Mouse (Mus musculus) midbrain, embryonic 15.5 days (tissue): Measurements from ENCODE around the gene Gadd45b. TPM values are rescaled to one million over a fixed set of nuclear protein-coding genes. Genes with fewer than 3 reads are reported as not detected.

Source experiments
- ATAC-seq: fragments of 200-750 bp; cut with Nextera tagmentation; replicated peaks from 2 replicates; pipeline ENCODE4 v1.8.0; 2017; ENCODE audit warnings: moderate TSS enrichment
- H3K27ac ChIP-seq: fragments of 300-500 bp; sonication (generic); 2 replicates; pipeline ENCODE4 v1.5.1; 2015; ENCODE audit warnings: mild to moderate bottlenecking, inconsistent platforms
- H3K27me3 ChIP-seq: fragments of 300-500 bp; sonication (generic); replicated peaks from 2 replicates; pipeline ENCODE4 v1.6.1; 2015; ENCODE audit warnings: inconsistent platforms
- H3K36me3 ChIP-seq: fragments of 300-500 bp; sonication (generic); replicated peaks from 2 replicates; pipeline ENCODE4 v1.6.1; 2015; ENCODE audit warnings: inconsistent platforms
- H3K4me1 ChIP-seq: fragments of 300-500 bp; sonication (generic); 2 replicates; pipeline ENCODE4 v1.6.1; 2015; ENCODE audit warnings: inconsistent platforms
- H3K4me2 ChIP-seq: fragments of 300-500 bp; sonication (generic); 2 replicates; pipeline ENCODE4 v1.6.1; 2015; ENCODE audit warnings: inconsistent platforms, mild to moderate bottlenecking, moderate library complexity
- H3K4me3 ChIP-seq: fragments of 300-500 bp; sonication (generic); 2 replicates; pipeline ENCODE4 v1.5.1; 2015; ENCODE audit warnings: mild to moderate bottlenecking, inconsistent platforms
- H3K9ac ChIP-seq: fragments of 300-500 bp; sonication (generic); 2 replicates; pipeline ENCODE4 v1.6.1; 2015; ENCODE audit warnings: mild to moderate bottlenecking, inconsistent platforms
- H3K9me3 ChIP-seq: fragments of 300-500 bp; sonication (generic); 2 replicates; pipeline ENCODE4 v1.6.1; 2016; ENCODE audit warnings: inconsistent platforms
- WGBS: fragments of 180-500 bp; shearing (Covaris S2); methylation state at CpG from one replicate; pipeline ENCODE4 v1.1.7; 2015; ENCODE audit warnings: mixed read lengths; 5-methylcytosine and 5-hydroxymethylcytosine counted together
- polyA plus RNA-seq: library from polyadenylated mRNA; unstranded; fragments of >200 nt; fragmentation: Nextera tagmentation; extraction: Ambion mirVana; gene quantifications from 2 replicates; pipeline ENCODE4 v1.2.1, GENCODE M21; 2015

The Gadd45b gene
- polyA plus RNA-seq, 1 experiment from 2014 or later, result 5.5 TPM

- Histone ChIP-seq H3K4me1 (peaks cover 3% of the 10 kb centered on the region; the same call in 1 of the 2 replicates), H3K27ac (no peak overlapping the region), H3K9me3 (no peaks in the 10 kb centered on the region), H3K4me3 (no peak overlapping the region), H3K9ac (no peak overlapping the region), H3K4me2 (no peak overlapping the region), H3K27me3 (no peaks in the 10 kb centered on the region), H3K36me3 (no peaks in the 10 kb centered on the region)
- 91% methylated on average over 4 of the region's 4 CpGs for WGBS
- ATAC-seq, result no peak
Measured at GRCm38 (mm10) chr10:80968106-80968505, 38.2 kb downstream of the Gadd45b start.

GRCm38 (mm10) chr10:80969298-80969697 is 39.4 kb downstream of the Gadd45b start:
- H3K27me3 ChIP-seq, result no peaks in the 10 kb centered on the region
- no peak overlapping the region for H3K9ac ChIP-seq
- H3K4me2 ChIP-seq, result no peak overlapping the region
- H3K4me3 ChIP-seq, result no peak overlapping the region
- peaks cover 3% of the 10 kb centered on the region; the same call in 1 of the 2 replicates for H3K4me1 ChIP-seq
- no peaks in the 10 kb centered on the region for H3K36me3 ChIP-seq
- no peak for ATAC-seq
- H3K27ac ChIP-seq, result no peak overlapping the region
- 81% methylated on average over 3 of the region's 3 CpGs for WGBS
- no peaks in the 10 kb centered on the region for H3K9me3 ChIP-seq

GRCm38 (mm10) chr10:80970159-80970558 is 40.3 kb downstream of the Gadd45b start:
- no peaks in the 10 kb centered on the region for H3K27me3 ChIP-seq
- 85% methylated on average over 8 of the region's 8 CpGs for WGBS
- H3K9me3 ChIP-seq, result no peaks in the 10 kb centered on the region
- H3K27ac ChIP-seq, result no peak overlapping the region
- H3K9ac ChIP-seq, result no peak overlapping the region
- H3K4me1 ChIP-seq, result peaks cover 3% of the 10 kb centered on the region; the same call in 1 of the 2 replicates
- no peak for ATAC-seq
- no peak overlapping the region for H3K4me3 ChIP-seq
- no peak overlapping the region for H3K4me2 ChIP-seq
- no peaks in the 10 kb centered on the region for H3K36me3 ChIP-seq

- 85% methylated on average over 15 of the region's 15 CpGs for WGBS
- H3K36me3 ChIP-seq, result no peaks in the 10 kb centered on the region
- H3K9ac ChIP-seq, result no peak overlapping the region
- peaks cover 3% of the 10 kb centered on the region; the same call in 1 of the 2 replicates for H3K4me1 ChIP-seq
- H3K27ac ChIP-seq, result no peak overlapping the region
- H3K27me3 ChIP-seq, result no peaks in the 10 kb centered on the region
- H3K4me3 ChIP-seq, result no peak overlapping the region
- no peak for ATAC-seq
- no peaks in the 10 kb centered on the region for H3K9me3 ChIP-seq
- H3K4me2 ChIP-seq, result no peak overlapping the region
Measured at GRCm38 (mm10) chr10:80971533-80971932, 41.7 kb downstream of the Gadd45b start.

- H3K36me3 ChIP-seq, result no peaks in the 10 kb centered on the region
- WGBS, result 62% methylated on average over 11 of the region's 11 CpGs
- no peak for ATAC-seq
Measured at GRCm38 (mm10) chr10:80972071-80972987, 42.5 kb downstream of the Gadd45b start.

GRCm38 (mm10) chr10:80973722-80974121 is 43.8 kb downstream of the Gadd45b start:
- H3K27me3 ChIP-seq, result no peaks in the 10 kb centered on the region
- no peaks in the 10 kb centered on the region for H3K9me3 ChIP-seq
- H3K4me2 ChIP-seq, result no peak overlapping the region
- 89% methylated on average over 1 of the region's 1 CpGs for WGBS
- H3K4me1 ChIP-seq, result peaks cover 3% of the 10 kb centered on the region; the same call in 1 of the 2 replicates
- H3K4me3 ChIP-seq, result no peak overlapping the region
- H3K36me3 ChIP-seq, result no peaks in the 10 kb centered on the region
- ATAC-seq, result no peak
- no peak overlapping the region for H3K27ac ChIP-seq
- H3K9ac ChIP-seq, result no peak overlapping the region

More at GRCm38 (mm10) chr10:80972071-80972987, 42.5 kb downstream of the Gadd45b start:
- Histone ChIP-seq H3K27me3 (no peaks in the 10 kb centered on the region), H3K4me2 (no peak overlapping the region), H3K9ac (no peak overlapping the region), H3K9me3 (no peaks in the 10 kb centered on the region), H3K4me3 (no peak overlapping the region), H3K27ac (no peak overlapping the region), H3K4me1 (peaks cover 3% of the 10 kb centered on the region; the same call in 1 of the 2 replicates)

GRCm38 (mm10) chr10:80975478-80975877 is 45.6 kb downstream of the Gadd45b start:
- WGBS, result 93% methylated on average over 11 of the region's 11 CpGs
- H3K27me3 ChIP-seq, result no peaks in the 10 kb centered on the region
- no peaks in the 10 kb centered on the region for H3K9me3 ChIP-seq
- no peak overlapping the region for H3K4me2 ChIP-seq
- no peaks in the 10 kb centered on the region for H3K36me3 ChIP-seq
- H3K9ac ChIP-seq, result no peak overlapping the region
- peaks cover 3% of the 10 kb centered on the region; the same call in 1 of the 2 replicates for H3K4me1 ChIP-seq
- no peak for ATAC-seq
- no peak overlapping the region for H3K4me3 ChIP-seq
- no peak overlapping the region for H3K27ac ChIP-seq

GRCm38 (mm10) chr10:80981564-80982112 is 51.8 kb downstream of the Gadd45b start:
- H3K9me3 ChIP-seq, result no peaks in the 10 kb centered on the region
- peaks cover 7% of the 10 kb centered on the region for H3K4me1 ChIP-seq
- ATAC-seq, result no peak
- H3K9ac ChIP-seq, result no peak overlapping the region
- no peak overlapping the region for H3K4me3 ChIP-seq
- peaks cover 25% of the 10 kb centered on the region for H3K27me3 ChIP-seq
- H3K27ac ChIP-seq, result no peak overlapping the region
- no peaks in the 10 kb centered on the region for H3K36me3 ChIP-seq
- H3K4me2 ChIP-seq, result no peak overlapping the region
- 51% methylated on average over 7 of the region's 7 CpGs for WGBS

Other genes starting within 250 kb of the Gadd45b start
- 63.4 and 64.3 TPM in 2 replicates for gene Mob3a, start 228.1 kb upstream of the Gadd45b start, polyA plus RNA-seq
- gene Izumo4, start 227.9 kb upstream of the Gadd45b start, polyA plus RNA-seq, result 42.9 and 50.9 TPM in 2 replicates
- 117 and 122 TPM in 2 replicates for gene Ap3d1, start 187.8 kb upstream of the Gadd45b start, polyA plus RNA-seq
- 21.0 and 25.9 TPM in 2 replicates for gene Dot1l, start 174.9 kb upstream of the Gadd45b start, polyA plus RNA-seq
- 60.3 and 62.6 TPM in 2 replicates for gene Sf3a2, start 131.9 kb upstream of the Gadd45b start, polyA plus RNA-seq
- gene Plekhj1, start 131.4 kb upstream of the Gadd45b start, polyA plus RNA-seq, result 130 and 147 TPM in 2 replicates
- 0.10 TPM in 2 replicates for gene Amh, start 124.8 kb upstream of the Gadd45b start, polyA plus RNA-seq
- gene Jsrp1, start 116.6 kb upstream of the Gadd45b start, polyA plus RNA-seq, result 0.59 and 1.0 TPM in 2 replicates
- gene Oaz1, start 103.4 kb upstream of the Gadd45b start, polyA plus RNA-seq, result 1,243 and 1,388 TPM in 2 replicates
- 10.4 and 11.7 TPM in 2 replicates for gene Lingo3, start 86.0 kb upstream of the Gadd45b start, polyA plus RNA-seq
- gene Lsm7, start 74.9 kb upstream of the Gadd45b start, polyA plus RNA-seq, result 214 and 222 TPM in 2 replicates
- gene Sppl2b, start 74.8 kb upstream of the Gadd45b start, polyA plus RNA-seq, result 85.5 and 89.5 TPM in 2 replicates
- gene Tmprss9, start 58.2 kb upstream of the Gadd45b start, polyA plus RNA-seq, result 0.23 and 0.41 TPM in 2 replicates
- gene Timm13, start 29.1 kb upstream of the Gadd45b start, polyA plus RNA-seq, result 318 and 330 TPM in 2 replicates
- 46.9 and 48.9 TPM in 2 replicates for gene Lmnb2, start 11.8 kb upstream of the Gadd45b start, polyA plus RNA-seq
- gene Gng7, start 84.9 kb downstream of the Gadd45b start, polyA plus RNA-seq, result 19.0 and 21.2 TPM in 2 replicates
- 77.5 and 79.2 TPM in 2 replicates for gene Diras1, start 95.6 kb downstream of the Gadd45b start, polyA plus RNA-seq
- 57.2 and 58.0 TPM in 2 replicates for gene Slc39a3, start 107.4 kb downstream of the Gadd45b start, polyA plus RNA-seq
- 353 and 376 TPM in 2 replicates for gene Sgta, start 130.1 kb downstream of the Gadd45b start, polyA plus RNA-seq
- 48.8 and 52.2 TPM in 2 replicates for gene Thop1, start 140.0 kb downstream of the Gadd45b start, polyA plus RNA-seq
- 0.36 and 0.48 TPM in 2 replicates for gene Creb3l3, start 168.8 kb downstream of the Gadd45b start, polyA plus RNA-seq
- gene Map2k2, start 175.8 kb downstream of the Gadd45b start, polyA plus RNA-seq, result 258 and 270 TPM in 2 replicates
- 16.2 and 16.7 TPM in 2 replicates for gene Zbtb7a, start 205.1 kb downstream of the Gadd45b start, polyA plus RNA-seq
- 59.2 and 66.3 TPM in 2 replicates for gene Pias4, start 237.8 kb downstream of the Gadd45b start, polyA plus RNA-seq
- 588 and 606 TPM in 2 replicates for gene Eef2, start 246.6 kb downstream of the Gadd45b start, polyA plus RNA-seq